Mouse (Mus musculus) brain, adult 2 months (tissue): ENCODE data around the gene Pabpn1l.

Experiments used
- DNase-seq: peaks from one replicate; pipeline ENCODE4 v3.0.0; 2011; ENCODE audit warnings: low read depth, low spot score

Gene Pabpn1l

DNA sequence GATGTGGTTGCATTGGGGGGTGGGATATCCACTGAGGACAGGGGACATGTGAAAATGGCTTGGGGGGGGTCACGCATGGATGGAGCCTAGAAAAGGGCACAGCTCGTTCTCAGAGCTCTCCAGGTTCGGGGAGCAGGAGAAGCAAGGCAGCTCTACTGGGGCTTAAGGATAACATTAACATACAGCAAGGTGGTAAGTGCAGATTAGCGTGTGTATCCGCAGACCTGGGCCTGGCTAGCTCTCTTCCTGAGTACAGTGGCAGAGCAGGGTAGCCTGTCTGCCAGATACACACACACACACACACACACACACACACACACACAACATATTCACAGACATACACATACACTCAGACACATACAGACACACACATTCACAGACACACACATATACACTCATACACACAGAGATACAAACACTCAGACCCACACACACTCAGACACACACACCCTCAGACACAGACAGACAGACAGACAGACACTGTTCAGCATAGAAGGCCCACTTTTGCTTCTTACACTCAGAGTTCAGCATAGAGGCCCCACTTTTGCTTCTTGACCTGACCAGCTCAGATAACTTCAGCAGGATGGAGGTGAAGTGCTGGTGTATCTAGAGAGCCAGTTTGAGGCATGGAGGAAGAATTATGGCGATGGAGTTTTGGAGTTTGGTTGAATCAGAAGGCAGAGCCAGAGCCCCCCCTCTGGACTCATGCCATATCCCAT lies 3.7 kb downstream of the Pabpn1l start:
- DNase-seq = no peak

DNA sequence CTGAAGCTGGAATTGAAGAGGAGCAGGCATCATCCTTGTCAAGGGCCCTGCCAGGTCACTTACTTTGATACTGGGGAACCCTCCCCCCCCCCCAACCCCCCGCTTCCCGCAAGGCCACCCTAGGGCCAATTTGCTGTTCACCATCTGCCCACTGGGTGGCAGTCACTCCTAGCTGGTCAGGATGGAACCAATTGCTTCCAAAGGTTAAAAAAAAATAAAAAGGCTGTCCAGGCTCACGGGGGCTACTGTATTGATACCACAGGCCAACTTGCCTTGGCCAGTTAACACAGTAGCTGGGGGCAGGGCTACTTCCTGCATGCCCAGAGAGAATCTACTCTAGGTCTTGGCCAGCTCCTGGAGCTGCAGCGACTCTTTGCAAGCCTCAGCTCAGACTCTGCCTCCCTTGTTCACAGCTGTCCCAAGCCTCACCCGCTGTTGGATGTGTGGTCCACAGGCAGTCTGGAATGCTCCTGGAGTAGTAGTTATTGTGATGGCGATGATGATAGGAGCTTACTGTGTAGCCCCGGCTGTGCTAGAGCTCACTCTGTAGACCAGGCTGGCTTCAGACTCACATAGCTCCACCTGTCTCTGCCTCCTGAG lies 4.5 kb downstream of the Pabpn1l start:
- peak; percentile 91 for DNase-seq

DNA sequence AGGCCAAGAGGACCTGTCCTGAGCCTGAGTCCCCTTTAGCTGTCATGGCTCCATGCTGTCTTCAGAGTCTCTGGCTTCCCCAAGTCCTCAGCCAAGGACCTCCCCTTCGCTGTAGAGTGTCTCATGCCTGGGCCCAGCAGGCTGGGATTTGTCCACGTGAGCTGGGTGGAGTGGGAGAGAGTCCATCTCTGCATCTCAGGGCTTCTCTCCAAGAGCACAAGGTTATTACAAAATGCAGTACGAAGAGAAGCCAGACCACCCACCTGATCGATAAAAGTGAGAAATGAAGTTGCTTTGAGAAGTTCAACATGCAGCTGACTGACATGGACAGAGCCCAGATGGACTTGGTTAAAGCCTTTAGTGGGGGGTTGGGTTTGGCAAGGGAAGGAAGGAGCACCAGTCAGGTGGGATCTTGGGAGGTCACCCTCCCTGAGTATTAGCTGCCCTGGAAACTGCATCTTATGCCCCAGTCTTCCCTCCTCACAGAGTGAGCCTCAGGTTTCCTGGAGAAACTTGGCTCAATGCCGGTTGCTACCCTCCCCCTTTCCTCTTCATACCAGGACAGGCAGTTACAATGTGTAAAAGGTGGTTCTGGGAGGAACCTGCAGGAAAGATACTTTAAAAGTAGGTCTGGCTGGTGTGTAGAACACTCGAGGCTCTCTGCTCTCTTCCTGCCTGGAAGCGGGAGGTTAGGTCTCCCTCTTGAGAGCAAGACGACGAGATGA lies 6.2 kb downstream of the Pabpn1l start:
- no peak for DNase-seq

DNA sequence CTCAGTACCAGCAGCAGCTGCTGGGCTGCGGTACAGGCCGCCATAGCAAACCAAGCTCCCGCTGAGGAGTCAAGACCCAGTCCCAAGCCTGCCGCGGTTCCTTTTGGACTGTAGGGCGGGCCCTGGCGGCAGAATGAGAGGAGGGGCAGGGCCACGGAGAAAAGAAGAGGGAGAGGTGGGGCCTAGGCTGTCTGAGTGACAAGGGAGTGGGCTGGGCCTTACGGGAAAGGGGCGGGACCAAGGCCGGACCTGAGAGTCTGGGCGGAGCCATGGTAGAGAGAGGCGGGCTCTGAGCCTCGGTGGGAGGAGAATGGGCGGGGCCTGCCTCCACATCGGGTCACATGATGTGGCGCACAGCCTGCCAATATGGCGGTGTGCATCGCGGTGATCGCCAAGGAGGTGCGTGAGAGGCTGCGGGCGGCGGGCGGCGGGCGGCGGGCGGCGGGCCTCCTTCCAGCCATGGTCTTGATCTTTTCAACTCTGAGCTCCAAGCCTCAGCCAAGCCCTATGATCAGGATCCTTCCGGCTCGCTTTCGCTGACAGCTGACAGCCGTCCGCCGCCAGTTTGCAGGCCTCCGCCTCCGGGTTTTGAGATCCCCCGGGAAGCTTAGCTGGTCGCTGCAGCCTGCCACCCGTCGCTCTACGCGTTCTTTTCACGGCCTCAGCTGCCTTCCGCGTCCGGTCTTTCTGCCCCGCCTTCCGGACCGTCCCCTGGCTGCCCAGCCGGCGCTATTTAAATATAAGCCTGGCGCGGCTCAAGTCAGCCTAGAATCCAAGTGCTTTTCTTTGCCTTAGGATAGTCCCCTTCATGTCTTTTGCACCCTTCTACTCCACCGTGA lies 11.0 kb downstream of the Pabpn1l start, which contains the start of the genes Galns and Trappc2l:
Galns (minus strand) TSS at position 169 of the 839 bp plus-strand sequence.
Trappc2l (plus strand) TSS at position 346 of the 839 bp plus-strand sequence.
- peak; percentile 99 for DNase-seq

DNA sequence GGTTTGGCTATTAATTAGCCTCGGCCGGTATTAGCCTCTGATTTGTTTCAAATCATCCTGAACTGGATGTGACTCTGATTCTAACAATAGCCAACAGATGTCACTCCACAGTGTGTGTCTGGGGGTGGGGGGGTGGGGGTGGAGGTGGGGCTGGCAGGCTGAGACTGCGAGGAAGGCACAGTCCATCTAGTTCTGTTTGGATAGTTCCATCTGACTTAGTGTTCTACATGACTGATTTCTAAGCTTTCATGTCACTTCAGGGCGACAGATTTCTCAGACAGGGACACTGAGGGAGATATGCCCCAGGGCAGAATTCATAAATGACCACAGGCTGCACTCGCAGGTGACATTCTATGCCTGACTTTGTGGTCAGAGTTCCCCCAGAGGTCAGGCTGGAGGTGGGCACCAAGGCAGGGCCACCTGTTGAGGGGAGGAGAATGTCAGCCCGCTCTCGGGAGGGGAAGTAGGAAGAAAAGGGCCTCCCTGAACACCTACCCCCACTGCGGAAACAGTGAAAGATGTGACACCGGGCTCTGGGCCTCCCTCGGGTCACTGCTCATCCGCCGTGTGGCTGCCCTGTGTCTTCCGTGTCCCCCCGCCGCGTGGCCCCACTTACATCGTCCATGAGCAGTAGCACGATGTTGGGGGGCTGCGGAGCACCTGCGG lies 11.8 kb downstream of the Pabpn1l start:
- DNase-seq = peak; percentile 37

DNA sequence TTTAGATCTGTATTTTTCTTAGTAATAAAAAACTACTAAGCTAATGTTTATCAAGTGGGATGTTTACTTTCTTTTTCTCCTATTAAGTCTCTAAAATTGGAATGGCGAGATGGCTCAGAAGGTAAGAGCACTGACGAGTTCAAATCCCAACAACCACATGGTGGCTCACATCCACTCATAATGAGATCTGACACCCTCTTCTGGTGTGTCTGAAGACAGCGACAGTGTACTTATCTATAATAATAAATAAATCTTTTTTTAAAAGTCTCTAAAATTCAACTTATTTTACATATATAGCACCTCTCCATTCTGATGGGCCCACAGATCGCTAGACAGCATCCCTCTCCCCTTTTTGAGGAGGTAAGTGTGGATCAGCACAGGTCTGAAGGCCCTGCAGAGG lies 12.3 kb downstream of the Pabpn1l start:
- no peak for DNase-seq

DNA sequence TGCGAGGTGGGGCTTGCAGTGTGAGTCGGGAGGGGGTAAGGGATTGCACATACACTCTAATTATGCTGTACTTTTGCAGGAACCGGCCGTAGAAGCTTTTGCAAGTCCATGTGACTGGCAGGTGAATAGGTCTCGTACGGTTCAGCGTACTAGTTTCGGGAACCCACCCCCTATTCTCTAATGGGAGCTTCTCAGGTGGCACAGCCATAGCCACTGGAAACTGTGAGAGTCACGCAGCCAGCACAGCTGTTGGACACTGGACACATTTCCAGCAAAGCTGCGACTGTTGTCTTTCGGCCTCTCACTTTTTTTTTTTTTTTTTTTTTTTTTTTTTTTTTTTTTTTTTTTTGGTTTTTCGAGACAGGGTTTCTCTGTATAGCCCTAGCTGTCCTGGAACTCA lies 15.7 kb downstream of the Pabpn1l start:
- DNase-seq = no peak

DNA sequence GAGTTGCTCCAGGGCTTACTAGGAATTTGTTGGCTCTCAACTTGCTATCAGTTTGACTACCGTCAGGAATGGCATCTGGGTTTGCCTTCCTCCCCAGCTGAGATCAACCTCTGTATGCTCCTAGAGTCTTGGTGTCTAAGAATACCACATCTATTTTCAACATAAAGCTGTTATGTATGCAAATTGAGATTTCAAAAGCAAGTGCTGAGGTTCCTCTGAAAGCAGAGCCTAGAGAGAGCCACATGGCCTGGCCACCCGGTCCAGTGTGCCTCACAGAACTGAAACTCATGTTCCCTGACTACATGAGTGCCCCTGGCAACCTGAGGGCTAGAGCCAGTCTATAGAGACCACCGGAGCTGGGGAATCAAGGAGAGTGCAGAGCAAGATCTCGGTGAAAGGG lies 17.2 kb downstream of the Pabpn1l start:
- DNase-seq = no peak

DNA sequence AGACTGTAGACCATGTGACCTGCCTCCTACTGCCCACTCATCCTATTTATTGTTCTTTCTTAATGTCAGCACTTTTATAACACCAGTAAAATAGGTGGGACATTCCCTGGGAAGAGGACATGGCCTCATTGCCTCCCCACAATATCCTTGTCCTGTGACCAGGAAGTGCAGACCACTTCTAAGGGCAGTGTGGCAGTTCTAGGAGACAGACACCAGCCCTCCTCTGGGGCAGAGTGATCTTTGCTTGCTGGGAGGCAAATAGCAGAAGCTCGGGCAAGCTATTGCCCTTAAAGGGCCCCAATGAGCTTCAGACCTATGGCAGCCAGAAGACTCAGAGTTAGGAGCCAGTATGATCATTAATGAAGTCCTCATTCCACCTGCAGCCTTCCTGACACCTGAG lies 17.9 kb downstream of the Pabpn1l start:
- no peak for DNase-seq

DNA sequence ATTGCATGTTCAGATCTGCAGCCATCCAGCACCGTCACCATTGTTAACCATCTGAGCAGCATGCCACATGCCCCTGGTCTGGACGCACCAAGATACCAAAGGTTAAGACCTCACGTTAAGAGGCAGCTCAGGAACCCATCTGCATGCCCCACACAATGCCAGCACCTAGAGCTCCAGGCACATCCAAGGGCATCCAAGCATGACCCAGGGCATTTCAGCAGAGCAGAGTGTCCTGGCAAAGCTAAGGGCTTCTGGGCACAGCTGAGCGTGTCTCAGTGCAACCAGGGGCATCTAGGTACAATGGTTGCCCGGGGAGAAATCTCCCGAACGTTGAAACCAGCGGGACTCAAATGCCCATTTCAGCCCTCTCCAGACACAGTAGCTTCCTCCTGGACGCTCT lies 21.9 kb downstream of the Pabpn1l start:
- DNase-seq = no peak

DNA sequence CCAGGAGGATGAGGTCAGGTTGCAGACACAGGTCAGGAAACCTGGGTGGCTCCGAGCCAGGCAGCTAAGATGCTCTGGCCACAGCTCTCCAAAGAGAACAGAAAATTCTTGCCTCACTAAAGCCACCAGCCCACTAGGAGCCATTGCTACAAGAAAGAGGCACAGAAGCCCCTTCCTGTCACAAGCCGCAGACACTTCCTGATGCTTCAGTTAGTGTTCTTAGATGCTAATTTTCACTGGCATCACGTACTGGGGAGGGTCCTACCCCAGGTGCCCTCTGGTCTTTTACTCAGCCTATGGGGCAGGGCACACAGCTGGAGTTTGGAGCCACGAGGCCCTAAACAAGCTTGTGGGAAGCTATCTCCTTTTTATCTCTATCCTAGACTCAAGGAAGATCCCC lies 26.5 kb downstream of the Pabpn1l start:
- no peak for DNase-seq

DNA sequence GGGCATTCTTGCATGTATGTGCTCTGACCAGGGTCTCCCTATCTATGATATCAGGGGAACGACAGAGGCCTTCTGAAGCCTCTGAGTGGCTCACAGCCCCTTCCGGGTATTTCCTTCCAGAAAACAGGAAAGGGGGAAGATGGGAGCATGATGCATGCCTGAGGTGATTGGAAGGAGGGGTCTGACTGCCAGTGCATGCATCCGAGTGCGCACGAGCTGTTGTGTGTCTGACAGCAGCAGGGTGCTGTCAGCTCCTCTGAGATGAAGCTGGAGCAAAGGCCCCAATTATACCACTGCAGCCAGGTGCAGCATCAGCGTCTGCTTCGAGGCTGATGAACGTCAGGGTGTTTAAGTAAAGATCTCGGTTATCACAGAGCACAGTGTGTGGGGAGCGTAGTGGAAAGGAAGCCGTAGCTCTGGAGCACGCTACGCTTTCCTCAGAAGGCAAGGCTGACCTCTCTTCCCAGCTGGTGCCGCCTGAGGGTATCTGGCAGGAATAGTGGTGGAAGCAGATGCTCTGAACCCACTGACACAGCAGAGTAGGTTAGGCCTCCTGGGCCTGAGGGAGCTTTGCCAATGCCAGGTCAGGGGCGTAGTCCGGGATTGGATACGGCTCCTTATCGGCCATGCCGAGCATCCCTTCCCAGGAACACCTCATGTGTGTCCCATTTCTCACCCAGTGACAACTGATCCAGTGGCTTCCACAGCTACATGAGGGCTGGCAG lies 28.6 kb downstream of the Pabpn1l start:
- DNase-seq = peak; percentile 68

DNA sequence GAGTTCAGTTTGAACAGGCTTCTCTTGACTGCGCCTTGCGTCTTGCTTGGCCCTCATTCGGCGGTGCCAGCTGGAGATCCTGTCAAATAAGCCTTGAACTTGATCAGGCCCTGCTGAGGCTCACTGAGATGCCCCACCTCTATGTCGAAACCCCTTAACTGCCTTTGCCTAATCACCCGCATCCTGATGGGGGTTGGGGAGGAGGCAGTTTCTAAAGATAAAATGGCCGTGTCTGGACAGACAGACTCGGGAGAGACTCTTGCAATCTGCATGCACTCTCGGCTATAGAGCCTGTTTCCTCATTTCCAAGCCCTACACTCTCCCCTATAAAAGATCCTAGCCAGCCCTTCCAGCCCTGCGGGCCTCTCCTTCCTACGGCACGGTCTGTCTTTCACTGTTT lies 29.3 kb downstream of the Pabpn1l start:
- DNase-seq = no peak

DNA sequence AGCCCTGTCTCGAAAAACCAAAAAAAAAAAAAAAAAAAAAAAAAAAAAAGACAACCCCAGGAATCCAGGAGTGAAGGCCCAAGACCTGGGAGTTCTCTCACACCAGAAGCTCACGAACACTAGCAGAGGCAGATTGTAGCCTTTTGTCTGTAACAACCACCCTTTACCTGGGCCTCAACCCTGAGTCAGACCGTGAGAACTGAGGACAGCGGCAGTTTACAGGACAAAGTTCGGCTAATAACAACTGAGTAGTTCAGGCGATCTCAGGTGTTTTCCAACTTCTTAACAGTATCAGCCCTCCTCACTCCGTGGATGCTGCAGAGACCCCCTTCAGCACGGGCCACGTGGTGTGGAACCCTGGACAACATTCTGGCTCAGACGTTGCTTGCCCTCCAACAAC lies 35.8 kb downstream of the Pabpn1l start:
- no peak for DNase-seq

DNA sequence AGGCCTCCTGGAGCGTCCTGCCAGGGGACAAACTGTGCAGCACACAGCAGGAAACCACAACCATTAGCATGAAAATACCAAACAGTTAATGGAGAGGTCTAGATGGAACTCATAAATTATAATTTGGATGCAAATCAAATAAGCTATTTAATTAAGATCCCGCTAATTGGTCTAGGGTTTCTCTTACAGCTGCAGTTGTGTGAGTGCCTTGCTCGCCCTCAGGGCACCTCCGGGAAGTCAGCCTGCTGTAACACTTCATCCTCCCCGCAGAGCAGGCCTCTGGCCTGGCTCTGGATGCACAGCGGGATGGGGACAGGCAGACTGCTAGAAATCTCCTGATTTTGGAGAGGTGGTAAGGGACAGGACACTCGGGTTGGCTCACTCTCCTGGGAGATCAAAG lies 36.4 kb downstream of the Pabpn1l start:
- DNase-seq = no peak

DNA sequence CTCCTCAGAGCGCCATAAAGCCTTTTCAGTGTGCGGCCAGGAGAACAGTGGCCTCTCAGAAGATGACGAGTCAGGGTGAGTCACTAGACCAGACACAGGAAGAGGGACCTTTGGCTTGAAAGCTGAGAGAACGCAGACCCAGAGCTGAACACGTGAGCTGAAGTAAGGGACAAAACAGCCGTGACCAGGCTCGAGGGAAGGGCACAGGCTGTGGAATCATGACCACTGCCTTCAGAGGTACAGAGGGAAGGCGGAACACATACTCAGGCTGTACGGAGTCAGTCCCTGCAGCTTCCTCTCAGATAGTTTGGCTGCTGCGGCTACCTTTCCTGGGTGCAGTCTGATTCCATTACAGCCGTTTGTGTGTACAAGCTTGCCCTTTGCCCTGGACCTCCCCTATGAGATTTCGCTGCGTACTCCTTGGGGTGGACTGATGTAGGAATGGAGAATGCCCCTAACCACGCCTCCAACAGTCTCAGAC lies 37.1 kb downstream of the Pabpn1l start:
- no peak for DNase-seq

DNA sequence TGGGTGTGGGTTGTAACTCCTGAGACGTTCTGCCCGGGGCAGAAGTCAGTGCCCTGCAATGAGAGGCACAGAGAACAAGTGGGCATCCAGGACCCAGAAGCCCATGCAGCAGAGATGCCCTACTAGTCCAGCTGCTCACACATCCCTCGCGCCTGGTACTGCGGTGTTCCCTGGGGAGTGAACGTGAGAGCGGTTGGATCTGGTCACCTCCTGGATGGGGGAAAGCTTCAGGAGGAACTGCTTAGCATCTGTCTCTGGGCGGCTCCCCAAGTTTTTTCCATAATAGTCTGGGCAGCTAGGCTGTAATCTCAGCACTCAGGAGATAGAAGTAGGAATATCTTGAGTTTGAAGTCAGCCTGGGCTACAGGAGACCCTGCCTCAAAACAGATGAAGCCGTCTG lies 37.6 kb downstream of the Pabpn1l start:
- no peak for DNase-seq

DNA sequence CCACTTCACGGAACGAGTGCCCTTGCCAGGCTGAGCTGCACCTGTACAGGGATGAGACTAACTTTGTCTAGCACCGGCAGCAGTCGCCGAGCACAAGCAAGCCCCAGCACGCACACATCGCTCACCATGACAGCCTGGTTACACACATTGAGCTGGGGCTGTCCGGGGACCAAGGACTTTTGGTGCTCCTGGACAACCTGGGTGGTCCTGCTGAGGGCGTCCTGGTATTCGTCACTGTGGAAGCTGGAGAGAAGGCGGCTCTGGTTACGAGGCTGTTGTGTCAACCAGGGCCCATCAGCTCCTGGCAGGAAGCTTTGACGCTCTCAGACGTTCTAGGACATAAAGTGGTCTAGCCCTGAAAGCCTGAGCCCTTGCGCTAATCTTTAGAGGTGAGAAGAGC lies 41.6 kb downstream of the Pabpn1l start:
- DNase-seq = no peak

DNA sequence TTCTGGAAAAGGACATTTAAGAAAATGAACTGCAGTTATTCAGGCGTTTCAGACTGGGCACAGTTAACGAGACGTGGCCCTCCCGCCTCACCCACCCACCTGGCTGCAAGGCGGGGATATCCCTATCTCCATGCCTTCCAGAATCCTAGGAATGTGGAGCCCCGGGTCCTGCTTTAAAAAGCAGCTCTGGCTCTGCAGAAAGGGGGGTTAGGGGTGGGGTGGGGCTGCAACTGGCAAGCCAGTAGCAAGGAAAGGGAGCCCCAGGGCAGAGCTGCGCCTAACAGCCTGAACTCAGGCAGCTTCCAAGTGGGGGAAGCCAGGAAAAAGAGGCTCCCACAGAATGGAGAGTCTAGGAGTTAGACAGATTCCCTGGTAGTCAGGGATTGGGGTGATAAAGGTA lies 43.3 kb downstream of the Pabpn1l start:
- no peak for DNase-seq

DNA sequence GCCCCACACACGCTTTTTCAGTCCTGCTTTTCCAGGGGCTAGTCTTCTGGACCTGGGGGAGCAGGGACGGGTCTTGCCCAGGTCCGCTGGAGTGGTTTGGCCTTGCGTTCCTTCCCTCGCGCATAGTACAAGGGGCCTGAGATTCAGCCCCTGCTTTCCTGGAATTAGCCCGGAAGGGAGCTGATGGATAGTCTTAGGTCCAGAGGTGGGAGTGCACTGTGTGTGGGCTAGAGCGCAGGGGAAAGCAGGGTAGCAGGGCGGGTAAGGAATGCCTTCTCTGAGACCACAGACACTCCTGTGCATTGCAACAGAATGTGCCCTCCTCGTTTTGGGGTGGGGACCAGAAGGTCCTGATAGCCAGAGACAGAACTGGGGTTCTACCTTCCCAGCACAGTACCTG lies 45.4 kb downstream of the Pabpn1l start:
- DNase-seq = no peak

DNA sequence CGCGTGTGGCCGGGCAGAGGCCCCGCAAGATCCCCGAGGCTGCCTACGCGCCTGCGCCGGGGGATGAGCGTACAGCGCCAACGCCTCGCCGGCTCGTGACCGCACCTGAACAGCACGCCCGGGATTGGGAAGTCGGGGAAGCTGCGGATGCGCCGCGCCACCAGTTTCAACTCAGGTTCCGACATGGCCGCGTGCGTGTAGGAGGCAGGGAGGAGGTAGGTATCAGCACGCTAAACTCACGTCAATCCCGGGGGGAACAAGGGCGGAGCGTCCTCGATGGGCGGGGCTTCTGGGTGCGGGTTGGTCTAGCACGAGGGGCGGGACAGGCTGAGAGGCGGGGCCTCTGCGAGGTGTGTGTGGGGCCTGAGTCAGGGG lies 45.9 kb downstream of the Pabpn1l start, which contains the start of gene Aprt:
Aprt (minus strand) TSS at position 262 of the 375 bp plus-strand sequence.
- peak; percentile 97 for DNase-seq
